Mouse (Mus musculus) CD4-positive helper T cell, adult 2 months (primary cell): ENCODE measurements around the gene Ly6g5b.

ENCODE experiments used
- DNase-seq: peaks from one replicate; pipeline ENCODE4 v3.0.0-alpha.2; 2012; ENCODE audit warnings: low read depth, missing footprints, low spot score

Ly6g5b gene

DNA sequence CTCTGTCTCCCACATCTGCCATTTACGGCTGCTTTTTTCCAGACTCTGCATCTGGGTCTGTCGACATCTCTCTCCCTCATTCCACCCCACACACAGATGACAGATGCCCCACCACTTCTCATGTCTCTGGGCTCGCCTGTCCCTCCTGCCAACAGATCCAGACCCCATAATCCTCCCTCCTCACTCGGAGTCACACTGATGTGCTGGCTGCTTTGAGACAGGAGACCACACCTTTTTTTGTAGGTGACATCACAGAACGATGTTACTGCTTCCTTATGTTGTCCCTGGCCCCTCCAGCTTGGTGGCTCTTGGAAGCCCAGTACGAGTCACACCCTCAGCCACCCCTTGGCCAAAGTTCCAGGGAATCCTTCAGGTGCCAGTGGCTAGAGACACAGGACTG lies 35.0 kb downstream of the Ly6g5b start:
- DNase-seq, result no peak

DNA sequence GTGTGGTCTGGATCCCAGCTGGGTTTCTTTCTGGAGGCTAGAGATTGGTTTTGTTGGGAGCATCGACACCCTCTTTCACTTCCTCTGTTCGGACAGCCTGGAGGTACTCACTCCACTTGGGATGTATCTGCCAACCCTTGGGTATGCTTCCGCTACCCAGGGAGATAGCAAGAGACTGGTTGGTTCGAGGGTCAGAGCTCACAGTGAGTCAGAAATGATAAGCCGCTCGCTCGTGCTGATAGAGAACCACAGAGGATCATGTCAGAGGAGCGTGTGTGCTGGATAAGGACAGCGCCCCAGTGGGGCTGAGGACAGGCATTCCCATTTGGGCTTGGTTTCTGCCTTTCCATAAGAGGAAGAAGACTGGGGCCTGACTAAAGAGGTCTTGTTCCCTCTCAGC lies 35.5 kb downstream of the Ly6g5b start:
- DNase-seq, result no peak

DNA sequence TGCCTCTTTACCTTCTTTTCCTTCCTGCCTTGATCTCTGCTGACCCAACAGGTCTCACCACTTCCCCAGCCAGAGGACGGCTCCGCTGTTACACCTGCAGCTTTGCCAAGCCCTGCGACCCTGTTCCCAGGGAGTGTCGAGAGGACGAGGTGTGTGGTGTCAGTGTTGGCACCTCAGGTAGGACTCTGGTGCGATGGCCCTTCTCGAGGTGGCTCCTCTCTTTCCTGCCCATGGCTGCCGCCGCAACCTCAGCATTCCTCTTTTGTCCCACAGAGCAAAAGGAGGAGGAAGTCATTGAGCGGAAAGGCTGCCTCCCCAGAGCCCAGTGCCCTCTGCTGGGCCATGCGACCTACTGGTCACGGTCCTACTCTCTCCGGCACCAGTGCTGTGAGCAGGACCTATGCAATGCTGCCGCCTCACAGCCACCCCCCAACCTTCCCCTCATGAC lies 37.4 kb downstream of the Ly6g5b start, which contains the start of gene Ly6g6d:
Gene Ly6g6d, minus strand, starts transcription at position 280 of the 448 bp plus-strand sequence.
- DNase-seq, result no peak

DNA sequence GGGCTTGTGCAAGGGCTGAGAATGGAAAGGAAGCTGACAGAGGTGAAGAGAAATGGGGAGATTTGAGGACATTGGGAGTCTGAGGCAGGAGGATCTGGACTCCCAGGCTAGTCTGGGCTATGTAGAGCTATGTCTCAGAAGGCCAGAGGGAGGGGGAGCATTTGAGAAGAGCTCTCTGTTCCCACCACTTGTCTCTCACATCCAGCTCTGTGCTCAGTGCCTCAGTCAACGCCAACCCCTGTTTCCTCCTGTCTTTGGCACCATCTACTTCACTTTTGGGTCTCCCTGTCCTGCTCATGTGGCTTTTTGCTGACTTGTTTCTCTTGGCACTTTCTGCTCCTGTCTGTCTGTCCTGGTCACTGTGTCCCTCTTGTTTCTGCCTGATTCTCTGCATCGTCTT lies 37.9 kb downstream of the Ly6g5b start:
- no peak for DNase-seq

DNA sequence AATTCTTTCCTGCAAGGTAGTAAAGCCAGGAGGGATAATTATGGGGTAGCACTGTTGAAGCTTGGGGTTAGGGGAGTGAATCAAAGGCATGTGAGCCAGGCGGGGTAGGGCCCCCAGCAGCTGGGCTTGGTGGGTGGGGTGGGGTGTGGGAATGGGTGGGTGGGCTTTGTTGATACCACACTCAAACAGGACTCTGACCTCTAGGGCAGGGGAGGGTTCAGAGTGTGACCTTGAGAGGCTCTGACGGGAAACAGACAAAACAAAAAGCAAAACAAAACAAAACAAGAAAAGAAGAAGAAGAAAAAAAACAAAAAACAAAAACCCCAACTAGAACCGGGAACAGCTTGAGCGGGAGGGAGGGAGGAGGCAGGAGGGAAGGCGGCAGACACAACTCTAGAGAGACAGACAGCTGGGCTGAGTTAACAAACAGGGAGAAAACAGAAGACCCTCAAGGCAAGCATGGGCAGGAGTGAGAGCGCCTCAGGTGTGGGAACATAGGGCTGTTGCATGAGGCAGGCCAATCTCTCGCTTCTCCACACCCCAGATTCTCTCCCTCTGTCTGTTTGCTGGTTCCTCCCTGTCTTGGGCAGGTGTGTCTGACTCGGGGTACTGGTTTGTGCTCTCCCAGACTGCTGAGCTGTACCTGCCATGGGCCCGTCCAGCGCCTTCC lies 38.6 kb downstream of the Ly6g5b start, which contains the start of gene Ly6g6e:
Gene Ly6g6e, plus strand, starts transcription at position 396 of the 670 bp plus-strand sequence.
- no peak for DNase-seq

DNA sequence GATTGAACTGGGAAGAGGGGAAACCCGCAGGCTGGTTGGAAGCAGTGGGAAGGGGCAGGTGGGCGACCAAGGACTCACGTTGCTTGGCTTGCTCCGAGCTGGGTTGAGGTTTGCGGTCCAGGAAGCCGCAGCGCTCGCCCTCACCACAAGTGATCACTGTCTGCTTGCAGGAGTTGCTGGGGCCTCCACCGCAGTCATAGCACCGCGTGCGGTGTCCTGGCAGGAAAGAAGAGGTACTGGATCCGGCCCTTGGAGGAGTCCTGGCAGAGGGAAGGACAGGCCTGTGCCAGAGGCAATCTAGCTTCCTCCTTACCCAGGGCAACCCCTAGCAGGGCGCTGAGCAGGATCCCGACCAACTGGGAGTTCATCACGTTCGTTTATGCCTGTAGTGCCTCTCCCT lies 41.1 kb downstream of the Ly6g5b start:
- DNase-seq, result peak; percentile 31

DNA sequence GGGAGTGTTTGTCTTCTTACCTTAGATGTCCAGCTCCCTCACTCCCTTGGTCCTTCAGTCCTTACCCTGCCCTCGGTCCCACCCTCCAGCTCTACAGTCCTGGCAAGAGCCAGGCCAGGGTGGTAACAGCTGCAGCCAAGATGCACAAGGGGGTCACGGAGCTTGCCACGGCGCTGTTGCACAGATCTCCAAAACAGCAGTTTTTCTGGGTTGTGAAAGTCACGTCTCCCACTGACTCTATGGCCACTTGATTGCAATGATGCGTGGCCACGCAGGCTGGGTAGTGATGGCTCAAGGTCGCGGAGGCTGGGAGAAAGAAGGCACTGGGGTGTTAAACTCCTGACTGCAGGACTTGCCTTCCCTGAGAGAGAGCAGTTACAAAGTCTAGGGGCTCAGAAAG lies 43.8 kb downstream of the Ly6g5b start:
- DNase-seq, result no peak

DNA sequence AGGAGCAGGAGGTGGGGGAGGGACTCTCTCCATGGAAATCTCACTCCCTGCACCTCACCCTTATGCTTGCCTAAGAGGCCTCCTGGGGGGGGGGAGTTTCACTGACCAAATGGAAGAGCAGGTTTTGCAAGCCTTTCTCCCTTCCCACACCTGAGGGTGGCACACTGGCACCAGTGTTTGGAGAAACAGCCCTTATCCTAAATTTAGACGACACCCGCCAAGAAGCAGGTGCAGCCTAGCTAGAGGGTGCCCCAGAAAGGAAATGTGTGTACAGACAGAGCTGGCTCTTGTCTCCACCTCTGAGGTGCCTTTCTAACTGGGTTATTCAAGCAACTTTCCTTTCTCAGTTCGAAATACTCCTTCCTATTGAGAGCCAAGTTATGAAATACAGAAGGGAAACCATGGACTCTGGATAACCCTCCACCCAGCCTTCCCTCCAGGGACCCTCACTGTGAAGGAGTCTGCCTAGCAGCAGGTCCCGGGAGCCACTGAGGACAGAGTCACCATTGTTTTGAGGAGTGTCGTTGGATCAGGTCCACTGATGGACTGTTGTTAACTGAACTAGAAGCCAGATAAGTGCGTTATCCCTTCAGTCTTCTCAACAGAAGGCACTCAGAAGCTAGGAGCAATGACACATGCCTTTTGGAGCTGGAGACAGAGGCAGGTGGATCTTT lies 44.5 kb downstream of the Ly6g5b start:
- no peak for DNase-seq

DNA sequence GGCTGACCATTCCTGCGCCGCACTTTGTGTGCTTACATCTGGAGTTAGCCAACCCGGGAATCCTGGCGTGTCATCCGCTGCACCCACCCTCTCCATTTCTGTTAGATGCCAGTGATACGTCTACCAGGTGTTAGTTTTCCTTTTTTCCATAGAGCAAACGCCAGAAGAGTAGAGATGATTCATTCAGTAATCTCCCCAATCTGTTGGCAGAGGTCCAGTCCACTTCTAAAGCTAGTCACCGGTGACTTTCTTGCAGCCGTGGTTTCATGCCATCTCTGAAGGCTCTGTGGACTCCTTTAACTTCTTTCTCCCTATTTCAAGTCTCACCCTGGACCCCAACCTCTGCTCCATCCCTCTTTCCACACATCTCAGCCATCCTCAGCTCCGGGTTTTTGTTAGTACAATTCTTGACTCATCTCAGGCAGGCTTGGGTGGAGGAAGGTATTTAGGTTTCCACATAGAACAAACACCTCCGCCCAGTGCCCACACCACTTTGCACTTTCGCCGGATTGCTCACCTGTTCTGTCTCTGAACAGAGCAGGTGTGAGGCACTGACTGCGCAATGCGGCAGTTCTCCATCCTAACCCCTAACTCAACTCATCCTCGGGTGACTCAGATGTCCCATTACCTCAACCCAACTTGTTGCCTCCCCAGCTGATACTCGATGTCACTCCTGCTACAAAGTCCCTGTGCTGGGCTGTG lies 46.9 kb downstream of the Ly6g5b start:
- DNase-seq, result peak; percentile 31

DNA sequence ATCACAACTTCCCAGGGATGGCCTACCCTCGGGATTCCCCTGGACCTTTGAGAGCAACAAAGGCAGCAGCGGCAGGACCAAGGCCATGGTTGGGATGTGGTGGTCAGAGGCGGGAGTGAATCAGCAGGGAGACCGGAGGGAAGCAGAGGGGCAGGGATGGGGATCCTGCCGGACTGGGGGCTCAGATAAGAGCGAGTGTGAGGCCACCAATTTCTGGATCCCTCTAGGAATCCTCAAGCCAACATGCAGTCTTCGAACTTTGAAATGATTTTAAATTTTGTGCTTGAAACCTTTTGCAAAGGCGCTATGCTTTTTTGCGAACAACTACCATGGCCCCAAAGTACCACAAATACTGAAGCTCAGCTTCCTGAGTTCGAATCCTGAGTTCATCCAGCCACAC lies 49.1 kb downstream of the Ly6g5b start, which contains the start of gene Mpig6b:
Gene Mpig6b, minus strand, starts transcription at position 101 of the 400 bp plus-strand sequence.
- DNase-seq, result no peak

DNA sequence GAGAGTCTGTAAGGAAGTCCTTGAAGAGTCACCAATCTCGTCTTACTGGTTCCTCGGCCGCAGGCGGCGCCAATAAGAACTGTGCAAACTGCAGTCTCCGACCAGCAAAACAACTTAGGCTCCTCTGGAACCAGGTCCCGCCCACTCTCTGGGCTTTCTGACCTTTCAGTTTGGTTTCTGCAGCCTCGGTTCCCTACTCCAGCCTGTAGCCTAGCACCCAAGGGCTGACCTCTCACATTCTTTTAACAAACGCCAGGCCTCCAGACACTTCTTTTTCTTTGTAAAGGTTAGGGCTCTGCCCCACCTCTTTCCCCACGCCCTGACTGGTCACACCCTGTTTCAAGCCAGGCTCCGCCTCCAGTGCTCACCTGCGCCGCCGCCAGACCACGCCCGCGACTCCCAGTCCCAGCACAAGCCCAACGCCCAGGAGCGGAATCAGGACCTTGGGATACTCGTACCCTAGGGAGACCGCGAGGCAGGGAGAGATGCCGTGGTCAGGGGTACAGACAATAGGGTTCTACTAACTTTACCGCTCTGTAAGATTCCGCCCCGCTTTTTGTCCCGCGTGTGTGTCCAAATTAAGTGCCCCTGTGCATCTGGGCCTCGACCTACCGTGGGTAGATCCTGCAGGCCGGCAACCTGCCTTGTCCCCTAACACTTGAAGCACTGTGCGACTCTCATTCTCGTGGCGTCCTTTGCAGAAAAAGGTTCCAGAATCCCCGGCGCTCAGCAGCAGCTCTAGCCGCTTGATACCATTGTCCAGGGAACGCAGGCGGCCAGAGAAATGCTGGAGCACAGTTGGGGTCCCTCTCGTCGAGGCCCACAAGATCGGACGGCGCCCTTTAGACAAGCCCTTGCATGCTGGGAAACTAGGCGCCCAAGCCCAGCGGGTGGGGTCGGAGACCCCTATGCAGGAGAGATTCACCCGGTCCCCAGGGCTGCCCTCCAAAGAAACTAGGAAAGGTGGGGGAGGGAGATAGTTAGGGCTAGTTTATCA lies 50.0 kb downstream of the Ly6g5b start, which contains the start of gene Ly6g6c:
Gene Ly6g6c, plus strand, starts transcription at position 438 of the 997 bp plus-strand sequence.
- peak; percentile 45 for DNase-seq

DNA sequence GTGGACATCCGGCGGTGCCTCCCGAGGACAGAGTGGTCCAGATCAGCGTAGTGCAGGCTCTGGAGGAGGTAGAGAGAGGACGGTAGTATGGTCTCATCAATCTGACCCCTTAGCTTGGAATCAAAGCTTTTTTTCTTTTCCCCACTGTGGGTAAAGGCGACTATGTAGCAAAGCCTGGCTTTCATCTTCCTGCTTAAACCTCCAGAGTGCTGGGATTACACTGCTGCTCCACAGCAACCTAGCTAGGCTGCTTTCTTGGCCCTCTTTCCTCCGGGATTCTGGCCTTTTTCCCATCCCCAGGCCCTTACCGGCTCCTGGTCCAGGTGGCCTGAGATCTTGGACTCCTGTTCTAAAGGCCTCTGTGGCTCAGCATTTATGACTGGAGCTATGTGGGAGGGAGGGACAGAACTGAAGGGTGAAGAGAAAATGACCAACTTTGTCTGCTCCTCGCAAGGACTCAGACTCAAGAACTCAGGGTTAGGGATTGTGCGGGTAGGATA lies 50.8 kb downstream of the Ly6g5b start:
- DNase-seq, result no peak
